Comparison of ENCODE assay signal across 36 mouse cellular contexts in the genomic region with DNA sequence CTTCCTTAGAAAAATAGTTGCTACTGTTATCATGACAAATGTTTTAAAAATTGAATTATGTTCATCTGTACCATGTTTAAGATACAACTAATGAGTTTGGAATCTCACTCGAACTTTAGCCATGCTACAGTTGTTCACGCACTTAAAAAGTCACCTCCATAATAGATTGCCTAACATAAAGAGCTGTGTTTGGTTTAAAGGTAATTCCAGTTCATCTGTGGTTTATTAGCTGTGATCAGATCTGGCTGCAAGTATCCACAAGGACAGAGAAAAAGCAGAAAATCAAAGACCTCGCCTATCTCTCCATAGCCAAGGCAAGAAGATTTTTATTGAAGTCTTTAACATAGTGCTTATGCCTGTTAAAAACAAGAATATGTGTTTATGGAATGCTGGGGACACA. TPM values are rescaled to one million over a fixed set of nuclear protein-coding genes. Genes with fewer than 3 reads are reported as not detected.
"Had no signal": no experiment of that assay in that cellular context is flagged by ENCODE, and none has a peak within 500 bp of the region (broad histone marks: within the 10 kb centered on the region; RNA-seq: fewer than 3 reads in every experiment).

No protein-coding gene starts in this region.

- DNase-seq: heart, postnatal 10 days; heart, postnatal 14 days; heart, postnatal 36 days; heart, postnatal 4 days; kidney, adult 11 months; kidney, adult 18-20 months; kidney, adult 2 months; kidney, adult 8-10 months; kidney, adult 9 months; kidney, postnatal 10 days; kidney, postnatal 14 days; kidney, postnatal 25 days; kidney, postnatal 36 days; kidney, postnatal 4 days; layer of hippocampus, adult 9-11 months; layer of hippocampus, postnatal 36 days had no signal

- H3K27me3 ChIP-seq: heart, embryonic 12.5 days; heart, embryonic 13.5 days; heart, embryonic 15.5 days; hindbrain, embryonic 12.5 days; hindbrain, embryonic 13.5 days; hindbrain, embryonic 15.5 days; intestine, embryonic 15.5 days; kidney, embryonic 15.5 days had no signal

- H3K4me2 ChIP-seq: heart, embryonic 11.5 days; heart, embryonic 12.5 days; heart, embryonic 13.5 days; heart, embryonic 15.5 days; hindbrain, embryonic 12.5 days; hindbrain, embryonic 13.5 days; hindbrain, embryonic 14.5 days; hindbrain, embryonic 15.5 days; intestine, embryonic 15.5 days; kidney, embryonic 15.5 days had no signal

- H3K4me3 ChIP-seq: heart, embryonic 10.5 days; heart, embryonic 12.5 days; heart, embryonic 13.5 days; heart, embryonic 15.5 days; hindbrain, embryonic 10.5 days; hindbrain, embryonic 12.5 days; hindbrain, embryonic 13.5 days; hindbrain, embryonic 15.5 days; intestine, embryonic 15.5 days; kidney, embryonic 15.5 days; layer of hippocampus, adult 2 months had no signal

- ATAC-seq: hindbrain, embryonic 16.5 days; hindbrain, postnatal 0 days; inflammation-experienced regulatory T-cells, adult 6 months; intestine, embryonic 15.5 days; intestine, embryonic 16.5 days; intestine, postnatal 0 days had no signal

- H3K27ac ChIP-seq: heart, embryonic 10.5 days; heart, embryonic 13.5 days; heart, embryonic 15.5 days; hindbrain, embryonic 10.5 days; hindbrain, embryonic 12.5 days; hindbrain, embryonic 13.5 days; hindbrain, embryonic 14.5 days; hindbrain, embryonic 15.5 days; hindbrain, postnatal 0 days; intestine, embryonic 15.5 days; kidney, embryonic 15.5 days; kidney, postnatal 0 days; layer of hippocampus, adult 2 months had no signal

- H3K36me3 ChIP-seq: heart, embryonic 10.5 days; heart, embryonic 12.5 days; heart, embryonic 13.5 days; heart, embryonic 15.5 days; hindbrain, embryonic 10.5 days; hindbrain, embryonic 12.5 days; hindbrain, embryonic 13.5 days; hindbrain, embryonic 15.5 days; intestine, embryonic 15.5 days; kidney, embryonic 15.5 days had no signal

- H3K4me1 ChIP-seq: heart, embryonic 10.5 days; heart, embryonic 12.5 days; heart, embryonic 13.5 days; heart, embryonic 15.5 days; hindbrain, embryonic 10.5 days; hindbrain, embryonic 12.5 days; hindbrain, embryonic 13.5 days; hindbrain, embryonic 15.5 days; intestine, embryonic 15.5 days; kidney, embryonic 15.5 days had no signal

- H3K9me3 ChIP-seq: heart, embryonic 10.5 days; heart, embryonic 12.5 days; heart, embryonic 13.5 days; heart, embryonic 15.5 days; hindbrain, embryonic 10.5 days; hindbrain, embryonic 12.5 days; hindbrain, embryonic 13.5 days; hindbrain, embryonic 15.5 days; intestine, embryonic 15.5 days; kidney, embryonic 15.5 days had no signal

- H3K9ac ChIP-seq: heart, embryonic 12.5 days; heart, embryonic 13.5 days; heart, embryonic 15.5 days; hindbrain, embryonic 12.5 days; hindbrain, embryonic 13.5 days; hindbrain, embryonic 14.5 days; hindbrain, embryonic 15.5 days; intestine, embryonic 15.5 days; kidney, embryonic 15.5 days had no signal

RNA-seq across cellular contexts. Expression of a gene that starts 43.3 kb away (rescaled TPM):
- total RNA-seq: hematopoietic stem cell, adult 5-6 weeks had no signal
- polyA plus RNA-seq: inflammation-experienced regulatory T-cells, adult 6 months had no signal
